Mouse (Mus musculus) adrenal gland, postnatal 4 days (tissue): Measurements from ENCODE around the gene Ddi2. TPM values are rescaled to one million over a fixed set of nuclear protein-coding genes. Genes with fewer than 3 reads are reported as not detected.
A peak's percentile ranks its signal among the peaks of the same experiment; 100 is the strongest.
"Not testable (repeated sequence)": the region's sequence is repeated elsewhere in the genome, so short reads cannot be mapped to it uniquely, and the experiment has no call there.

Experiments used
- DNase-seq, 2 experiments: peaks; one replicate each; pipeline ENCODE4 v3.0.0; 2021 to 2022; ENCODE audit warnings: low spot score in 2 of 2, mixed read lengths in 2 of 2
- long read RNA-seq, 2 experiments: library from polyadenylated mRNA; stranded (forward); transcript quantifications; one replicate each; pipeline ENCODE4 v2.0.0; 2021
- total RNA-seq, 2 experiments: library from RNA; stranded (reverse); gene quantifications; 2 replicates each; pipeline ENCODE4 v1.2.3; 2021

The Ddi2 gene
- 10 to 100 TPM; 51.8 to 56.0 TPM for total RNA-seq
- long read RNA-seq, experiment 1, full-length matches to known transcripts = 9 of 24 reads
- long read RNA-seq, experiment 1, partial matches to known transcripts = 0 of 24 reads
- long read RNA-seq, experiment 1, other reads (novel, unspliced or antisense) = 15 of 24 reads
- long read RNA-seq, experiment 2, full-length matches to known transcripts = 15 of 29 reads
- long read RNA-seq, experiment 2, partial matches to known transcripts = 1 of 29 reads
- long read RNA-seq, experiment 2, other reads (novel, unspliced or antisense) = 13 of 29 reads

DNA sequence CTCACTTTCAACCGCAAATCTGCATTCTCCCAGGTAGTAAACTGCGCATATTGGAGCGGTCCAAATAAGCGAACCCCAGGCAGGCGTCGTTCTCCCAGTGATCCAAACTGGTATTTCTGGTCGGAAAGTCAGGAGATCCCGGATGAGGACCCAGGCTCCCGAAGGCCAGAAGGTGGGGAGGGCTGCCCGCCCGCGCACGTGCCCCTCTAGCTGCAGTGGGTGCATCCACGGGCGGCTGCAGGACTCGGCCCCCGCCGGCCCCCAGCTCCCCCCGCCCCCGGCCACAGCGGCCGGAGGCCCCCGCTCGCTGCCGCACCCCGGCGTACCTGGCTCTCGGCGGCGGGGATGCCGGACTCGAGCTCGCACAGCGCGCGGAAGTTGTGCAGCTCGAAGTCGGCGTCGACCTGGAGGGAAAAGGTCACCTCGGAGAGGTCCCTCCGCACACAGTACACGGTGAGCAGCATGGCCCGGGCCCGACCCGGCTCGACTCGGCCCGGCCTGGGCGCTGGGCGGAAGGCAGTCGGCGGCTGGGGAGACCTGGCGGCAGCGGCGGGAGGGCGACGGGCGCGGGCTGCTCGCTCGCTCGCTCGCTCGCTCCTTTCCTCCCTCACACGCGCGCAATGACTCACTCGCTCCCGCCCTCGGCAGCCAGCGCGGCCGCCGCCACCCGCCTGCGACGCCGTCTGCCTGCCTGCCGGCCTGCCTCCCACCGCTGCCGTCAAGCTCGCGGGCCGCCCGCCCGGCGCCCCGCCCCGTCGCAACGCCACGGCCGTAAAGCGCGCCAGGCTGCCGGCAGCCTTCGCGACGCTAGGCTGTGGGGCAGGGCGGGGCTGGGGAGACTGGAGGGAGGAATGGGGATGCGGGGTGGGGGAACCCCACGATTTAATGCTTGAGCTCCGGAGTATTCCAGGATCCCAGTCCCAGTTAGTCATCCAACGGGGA lies at the start of gene Ddi2:
TSS of gene Ddi2 (minus strand) at position 689 of the 942 bp plus-strand sequence.
- peak; percentile 79 to 82 for DNase-seq

GRCm38 (mm10) chr4:141773019-141773418 lies 49.8 kb upstream of the Ddi2 start:
- not testable (repeated sequence) for DNase-seq

GRCm38 (mm10) chr4:141771823-141772222 lies 48.6 kb upstream of the Ddi2 start:
- no peak for DNase-seq

DNA sequence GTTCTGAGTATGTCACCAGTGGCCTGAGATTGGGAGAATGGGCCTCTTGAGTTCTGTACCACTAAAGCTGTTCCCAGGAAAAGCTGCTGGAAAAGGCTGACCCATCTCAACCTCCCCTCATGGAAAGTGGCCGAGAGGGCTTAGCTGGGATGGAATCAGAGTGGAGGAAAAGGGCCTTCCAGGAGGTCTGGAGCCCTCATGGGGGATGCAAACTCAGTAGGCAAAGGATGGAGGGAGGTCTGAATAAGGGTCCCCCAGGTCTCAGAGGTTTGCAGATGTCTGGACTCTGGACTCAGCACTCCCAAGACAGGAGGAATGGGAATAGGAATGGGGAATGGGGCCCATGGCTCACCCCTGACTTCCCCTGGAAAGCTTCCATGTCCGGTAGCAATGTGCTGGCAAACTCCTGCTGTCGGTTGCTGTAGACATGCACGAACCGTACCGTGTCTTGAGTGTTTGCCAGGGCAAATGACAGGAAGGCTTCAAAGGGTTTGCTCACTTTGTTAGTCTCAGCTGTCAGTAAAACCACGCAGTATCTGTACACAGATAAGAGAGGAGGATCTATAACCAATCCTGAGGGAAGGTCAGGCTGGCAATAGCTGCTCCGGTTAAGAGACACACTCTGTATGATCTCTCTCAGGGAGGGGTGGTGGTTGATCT lies 46.4 kb upstream of the Ddi2 start:
- no peak for DNase-seq

DNA sequence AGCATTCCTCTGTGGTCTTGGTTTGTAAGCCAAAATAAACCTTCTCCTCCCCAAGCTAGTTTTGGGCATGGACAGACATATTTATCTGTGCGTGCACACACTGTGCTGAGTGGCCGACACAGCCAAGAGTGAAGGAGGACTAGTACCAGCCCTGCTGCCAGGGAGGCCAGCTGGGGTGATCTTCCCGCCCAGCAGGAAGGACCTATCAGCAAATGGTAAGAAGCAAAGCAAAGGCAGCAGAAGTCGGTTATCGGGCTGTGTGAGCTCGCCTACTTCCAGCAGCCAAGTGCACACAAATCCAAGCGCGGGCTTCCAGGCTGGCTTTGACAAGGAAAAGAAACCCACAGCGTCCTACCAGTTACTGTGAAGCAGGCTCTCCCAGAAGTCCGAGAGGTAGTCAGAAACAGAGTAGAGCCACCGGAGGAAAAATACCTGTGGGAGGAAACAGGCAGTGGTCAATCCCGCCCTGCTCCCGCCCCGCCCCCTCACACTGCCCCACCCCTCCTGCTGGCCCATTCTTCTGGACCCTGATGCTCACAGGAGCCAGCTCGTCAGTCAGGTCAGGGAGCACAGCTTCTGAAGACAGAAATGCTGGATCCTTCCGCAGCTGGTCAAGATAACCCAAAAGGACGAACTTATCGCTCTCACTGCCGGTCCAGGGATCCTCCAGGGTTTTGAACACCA lies 44.3 kb upstream of the Ddi2 start:
- no peak for DNase-seq

DNA sequence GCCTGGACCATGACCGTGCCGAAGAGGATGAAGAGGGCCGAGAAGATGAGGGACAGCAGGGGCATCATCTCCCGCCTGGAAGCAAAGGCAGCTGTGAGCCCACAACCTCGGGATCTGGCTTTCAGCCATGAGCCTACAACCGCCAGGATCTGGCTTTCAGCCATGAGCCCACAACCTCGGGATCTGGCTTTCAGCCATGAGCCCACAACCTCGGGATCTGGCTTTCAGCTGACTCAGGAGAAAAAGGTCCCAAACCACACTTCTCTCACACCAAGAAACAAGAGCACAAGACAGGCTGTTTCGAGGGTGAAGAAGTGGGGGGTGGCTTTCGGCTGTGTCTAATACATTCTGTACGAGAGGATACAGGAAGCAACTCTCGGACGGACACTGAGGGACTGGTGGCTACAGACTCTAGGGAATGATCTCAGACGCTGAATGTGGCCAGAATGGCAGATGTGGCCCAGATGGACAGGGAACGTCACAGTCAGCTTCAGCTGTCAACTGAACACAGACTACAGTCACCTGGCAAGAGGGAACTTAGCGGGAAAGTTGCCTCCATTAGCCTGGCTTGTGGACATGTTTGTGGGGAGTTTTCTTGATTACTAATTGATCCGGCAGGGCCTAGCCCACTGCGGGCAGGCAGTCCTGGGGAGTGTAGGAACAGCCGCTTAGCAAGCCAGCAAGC lies 43.6 kb upstream of the Ddi2 start:
- DNase-seq = no peak

- no peak for DNase-seq
These were observed 43.1 kb upstream of the Ddi2 start for GRCm38 (mm10) chr4:141766316-141766667.

- DNase-seq = no peak
These were observed 41.8 kb upstream of the Ddi2 start for GRCm38 (mm10) chr4:141765008-141765407.

GRCm38 (mm10) chr4:141763476-141763875 lies 40.3 kb upstream of the Ddi2 start:
- DNase-seq = no peak

DNA sequence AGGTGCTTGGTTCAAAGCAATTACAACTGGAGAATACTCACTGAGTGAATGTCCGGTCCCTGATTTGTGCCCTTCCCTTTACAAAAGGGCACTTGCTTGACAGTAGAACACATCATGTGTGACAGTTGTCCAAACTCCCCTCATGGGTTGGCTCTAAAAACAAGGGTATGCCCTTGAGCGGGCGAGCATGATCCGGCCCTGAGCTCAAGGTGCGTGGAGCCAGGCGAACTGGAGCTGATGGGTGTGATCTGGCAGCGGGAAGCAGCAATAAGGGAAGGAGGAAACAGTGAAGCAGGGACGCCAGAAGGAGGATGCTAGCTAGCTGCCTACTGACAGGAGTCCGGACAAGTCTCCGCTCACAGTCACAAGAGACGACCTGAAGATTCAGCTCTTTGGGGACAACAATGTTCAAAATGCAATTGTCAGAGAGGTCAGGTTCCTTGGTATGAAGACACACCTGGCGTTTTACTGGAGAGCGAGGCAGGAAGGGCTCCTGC lies 38.9 kb upstream of the Ddi2 start:
- DNase-seq = no peak

- DNase-seq = no peak
These were observed 37.7 kb upstream of the Ddi2 start for GRCm38 (mm10) chr4:141760942-141761341.

DNA sequence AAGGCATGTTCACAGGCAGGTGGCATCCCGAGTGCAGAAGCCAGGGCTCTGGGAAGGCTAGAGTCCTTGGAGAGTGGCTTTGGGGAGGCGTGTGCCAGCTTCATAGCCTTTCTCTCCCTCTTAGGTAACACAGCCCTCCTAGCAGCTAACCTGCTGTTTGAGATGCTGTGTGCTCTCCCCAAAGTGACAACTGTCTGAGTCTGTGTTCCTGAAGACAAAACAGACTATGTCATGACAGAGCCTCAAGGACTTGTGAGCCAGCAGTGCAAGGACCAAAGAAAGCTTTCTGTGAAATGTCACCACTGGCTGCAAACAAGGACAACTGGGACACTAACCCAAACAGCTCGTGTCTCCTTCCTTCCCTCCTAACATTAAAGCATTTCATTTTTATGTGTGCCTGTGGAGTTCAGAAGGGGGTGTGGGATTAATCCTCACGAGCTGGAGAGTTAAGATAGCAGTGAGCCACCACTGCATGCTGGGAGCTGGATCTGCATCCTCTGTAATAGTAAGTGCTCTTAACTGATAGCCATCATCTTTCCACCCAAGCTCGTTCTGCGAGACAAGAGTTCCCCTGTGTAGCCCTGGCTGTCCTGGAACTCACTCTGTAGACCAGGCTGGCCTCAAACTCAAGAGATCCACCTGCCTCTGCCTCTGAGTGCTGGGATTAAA lies 35.8 kb upstream of the Ddi2 start:
- no peak for DNase-seq

- no peak for DNase-seq
These were observed 33.9 kb upstream of the Ddi2 start for GRCm38 (mm10) chr4:141757124-141757523.

DNA sequence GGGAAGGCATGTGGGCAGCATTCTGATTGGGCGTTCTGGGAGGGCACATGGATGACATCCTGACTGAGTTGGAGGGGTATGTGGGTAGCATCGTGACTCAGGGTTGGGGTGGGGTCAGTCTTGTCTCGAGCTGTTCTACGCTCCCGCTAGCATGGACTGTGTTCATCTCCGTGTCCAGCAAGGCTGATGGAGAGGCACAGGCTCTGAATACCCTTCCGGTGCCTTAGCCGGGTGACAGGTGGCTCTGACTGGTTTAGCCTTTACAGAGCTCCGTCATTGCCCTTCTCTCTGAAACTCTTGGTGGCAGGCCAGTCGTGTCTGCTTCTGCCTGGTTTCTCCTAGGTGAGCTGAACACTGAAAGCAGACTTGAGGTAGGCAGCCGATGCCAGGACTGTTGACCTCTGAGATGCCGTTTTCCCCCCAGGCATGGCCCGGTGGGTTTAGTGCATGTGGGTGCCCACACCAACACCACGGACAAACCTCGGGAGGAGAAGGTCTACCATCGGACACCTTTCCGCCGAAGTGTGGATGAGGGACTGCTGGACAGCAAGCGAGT lies 32.2 kb upstream of the Ddi2 start:
- no peak for DNase-seq

- no peak for DNase-seq
These were observed 28.8 kb upstream of the Ddi2 start for GRCm38 (mm10) chr4:141752076-141752421.

DNA sequence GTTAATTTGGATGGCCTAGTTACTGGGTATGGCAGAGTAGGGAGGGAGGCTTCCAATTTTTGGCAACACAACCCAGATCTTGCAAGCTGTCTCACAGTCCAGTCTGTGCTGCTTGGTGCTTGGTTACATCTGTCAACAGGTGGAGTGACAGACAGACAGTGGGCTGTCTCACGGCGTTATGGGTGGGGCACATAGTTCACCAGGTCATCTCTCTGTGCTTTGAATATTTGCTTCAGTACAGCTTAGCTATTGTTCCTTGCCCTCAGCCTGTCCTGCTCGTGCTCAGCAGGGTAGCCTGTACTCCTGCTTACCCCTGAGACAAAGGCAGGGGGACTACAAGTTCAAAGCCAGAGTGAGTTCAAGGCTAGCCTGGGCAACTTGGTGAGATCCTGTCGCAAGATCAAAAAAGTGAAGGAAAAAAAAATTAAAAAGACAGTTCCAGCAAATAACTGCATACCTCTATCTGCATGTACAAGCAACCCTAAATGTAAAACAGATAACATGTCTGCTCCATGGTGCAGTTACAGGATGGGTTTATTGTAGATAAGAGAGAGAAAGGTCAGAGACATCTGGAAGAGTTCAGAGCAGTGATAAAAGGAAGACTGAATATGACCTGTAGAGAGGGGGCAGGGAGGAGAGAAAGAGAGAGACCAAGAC lies 28.3 kb upstream of the Ddi2 start:
- DNase-seq = no peak

DNA sequence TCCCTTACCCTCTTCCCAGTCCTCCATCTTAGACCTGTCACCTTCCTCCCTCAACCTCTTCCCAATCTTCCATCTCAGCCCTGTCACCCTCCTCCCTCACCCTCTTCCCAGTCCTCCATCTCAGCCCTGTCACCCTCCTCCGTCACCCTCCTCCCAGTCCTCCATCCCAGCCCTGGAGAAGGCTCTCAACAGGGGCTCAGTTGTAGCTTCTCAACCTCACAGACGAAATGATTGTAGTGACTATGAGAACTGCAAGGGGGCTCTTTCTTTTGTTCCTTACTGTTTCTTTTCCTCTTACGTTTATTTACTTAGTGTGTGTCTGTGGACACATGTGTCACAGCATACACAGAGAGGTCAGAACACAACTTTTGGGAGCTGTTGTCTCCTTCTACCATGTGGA lies 27.6 kb upstream of the Ddi2 start:
- DNase-seq = no peak

DNA sequence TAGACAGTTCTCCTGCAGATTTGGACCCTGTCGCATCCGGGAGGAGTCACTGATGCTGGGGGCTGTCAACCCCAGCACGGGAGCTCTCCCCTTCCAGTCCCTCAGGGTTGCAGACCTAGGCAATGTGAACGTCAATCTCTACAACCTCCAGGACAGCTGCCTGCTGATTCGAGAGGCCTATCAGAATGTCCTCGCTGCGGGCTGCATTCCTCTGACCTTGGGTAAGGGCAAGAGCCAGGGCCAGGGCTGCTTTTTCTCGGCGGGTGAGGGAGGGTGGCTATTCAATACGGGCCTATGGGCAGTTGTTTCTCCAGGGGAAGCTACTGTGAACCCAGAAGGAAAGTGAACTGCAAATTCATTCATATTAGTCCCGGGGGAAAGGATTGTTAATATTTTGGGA lies 26.3 kb upstream of the Ddi2 start:
- peak in 1 of 2 experiments; percentile 35 for DNase-seq
